Mouse (Mus musculus) heart, postnatal 0 days (tissue): ENCODE measurements at regions not wholly inside any gene's neighbourhood (a gene's known extent, or its start where the extent isn't known, plus 50 kb on each side); places are given as distances from the start of the nearest gene placed in this dataset.

Experiments
- CTCF ChIP-seq: IDR thresholded peaks from 2 replicates; pipeline ENCODE4 v1.5.1; 2016; ENCODE audit warnings: antibody characterized with exemption, control low read depth, low read depth
- EP300 ChIP-seq: IDR thresholded peaks from 2 replicates; pipeline ENCODE4 v1.6.1; 2016; ENCODE audit warnings: antibody characterized with exemption, low read depth

DNA sequence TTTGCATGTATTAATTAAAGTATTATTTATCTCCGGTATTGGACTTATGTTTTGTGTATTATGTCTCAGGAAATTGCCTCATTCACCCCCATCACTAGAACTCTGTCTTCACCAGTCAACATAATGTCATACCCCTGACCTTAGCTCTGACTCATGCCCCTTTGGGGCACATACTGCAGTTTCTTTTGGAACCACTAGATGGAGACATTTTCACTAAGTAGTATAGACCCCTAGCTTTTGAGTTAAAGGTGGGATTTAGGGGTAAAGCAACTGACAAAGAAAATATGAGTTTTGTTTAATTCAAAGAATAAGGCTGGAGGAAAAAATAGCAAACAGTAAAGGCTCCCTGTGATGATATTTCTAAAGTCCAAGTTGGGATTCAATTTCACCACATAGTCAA, 93.6 kb downstream of the Gm6760 start:
- TF ChIP-seq CTCF: peak; percentile 50
- TF ChIP-seq EP300: no peak
